Mouse (Mus musculus): ENCODE results near the gene Mttp. TPM values are rescaled to one million over a fixed set of nuclear protein-coding genes. Genes with fewer than 3 reads are reported as not detected.

Mttp gene
- 10.3 and 11.9 TPM in 2 replicates for polyA plus RNA-seq (2015; fragmentation: Nextera tagmentation; extraction: Ambion mirVana)

- H3K4me1 ChIP-seq (replicated peaks): peaks cover 7% of the 10 kb centered on the region
- H3K9ac ChIP-seq (replicated peaks): peak within 1 kb of the TSS; percentile 78
- H3K27me3 ChIP-seq: no peaks in the 10 kb centered on the region
- H3K36me3 ChIP-seq: peaks cover 10% of the 10 kb centered on the region
- ATAC-seq: 0 out of 2 replicates have a peak, but pooled peaks have one; percentile 12
- WGBS: 2% methylated on average over 8 of the region's 8 CpGs
- H3K4me2 ChIP-seq (replicated peaks): peak within 1 kb of the TSS; percentile 66
- H3K4me3 ChIP-seq (replicated peaks): peak within 1 kb of the TSS; percentile 58
- H3K27ac ChIP-seq: peak within 1 kb of the TSS; percentile 98
- no peaks in the 10 kb centered on the region for H3K9me3 ChIP-seq
These were observed at the start of gene Mttp for GRCm38 (mm10) chr3:138144642-138145171. Gene Mttp, minus strand, starts transcription at chr3:138144968.

GRCm38 (mm10) chr3:138193683-138194302 lies 49.0 kb upstream of the Mttp start, which contains the start of gene 4930579F01Rik:
Gene 4930579F01Rik, minus strand, starts transcription at chr3:138193825.
- ATAC-seq: no peak
- H3K4me1 ChIP-seq (replicated peaks): no peaks in the 10 kb centered on the region; the same call in 1 of the 2 replicates
- no peak within 1 kb of the TSS for H3K4me3 ChIP-seq (replicated peaks)
- no peak within 1 kb of the TSS for H3K9ac ChIP-seq (replicated peaks)
- H3K36me3 ChIP-seq: no peaks in the 10 kb centered on the region
- H3K27me3 ChIP-seq: no peaks in the 10 kb centered on the region
- H3K27ac ChIP-seq: no peak within 1 kb of the TSS
- no peaks in the 10 kb centered on the region for H3K9me3 ChIP-seq
- WGBS: 82% methylated on average over 15 of the region's 15 CpGs
- H3K4me2 ChIP-seq (replicated peaks): no peak within 1 kb of the TSS

- no peak overlapping the region for H3K4me3 ChIP-seq (replicated peaks)
- no peak overlapping the region for H3K9ac ChIP-seq (replicated peaks)
- no peaks in the 10 kb centered on the region for H3K4me1 ChIP-seq (replicated peaks)
- no peaks in the 10 kb centered on the region for H3K36me3 ChIP-seq
- H3K9me3 ChIP-seq: no peaks in the 10 kb centered on the region
- no peak for ATAC-seq
- no peaks in the 10 kb centered on the region for H3K27me3 ChIP-seq
- WGBS: 91% methylated on average over 7 of the region's 7 CpGs
- H3K27ac ChIP-seq: no peak overlapping the region
- H3K4me2 ChIP-seq (replicated peaks): no peak overlapping the region
These were observed 47.5 kb upstream of the Mttp start for GRCm38 (mm10) chr3:138192260-138192659.

DNA sequence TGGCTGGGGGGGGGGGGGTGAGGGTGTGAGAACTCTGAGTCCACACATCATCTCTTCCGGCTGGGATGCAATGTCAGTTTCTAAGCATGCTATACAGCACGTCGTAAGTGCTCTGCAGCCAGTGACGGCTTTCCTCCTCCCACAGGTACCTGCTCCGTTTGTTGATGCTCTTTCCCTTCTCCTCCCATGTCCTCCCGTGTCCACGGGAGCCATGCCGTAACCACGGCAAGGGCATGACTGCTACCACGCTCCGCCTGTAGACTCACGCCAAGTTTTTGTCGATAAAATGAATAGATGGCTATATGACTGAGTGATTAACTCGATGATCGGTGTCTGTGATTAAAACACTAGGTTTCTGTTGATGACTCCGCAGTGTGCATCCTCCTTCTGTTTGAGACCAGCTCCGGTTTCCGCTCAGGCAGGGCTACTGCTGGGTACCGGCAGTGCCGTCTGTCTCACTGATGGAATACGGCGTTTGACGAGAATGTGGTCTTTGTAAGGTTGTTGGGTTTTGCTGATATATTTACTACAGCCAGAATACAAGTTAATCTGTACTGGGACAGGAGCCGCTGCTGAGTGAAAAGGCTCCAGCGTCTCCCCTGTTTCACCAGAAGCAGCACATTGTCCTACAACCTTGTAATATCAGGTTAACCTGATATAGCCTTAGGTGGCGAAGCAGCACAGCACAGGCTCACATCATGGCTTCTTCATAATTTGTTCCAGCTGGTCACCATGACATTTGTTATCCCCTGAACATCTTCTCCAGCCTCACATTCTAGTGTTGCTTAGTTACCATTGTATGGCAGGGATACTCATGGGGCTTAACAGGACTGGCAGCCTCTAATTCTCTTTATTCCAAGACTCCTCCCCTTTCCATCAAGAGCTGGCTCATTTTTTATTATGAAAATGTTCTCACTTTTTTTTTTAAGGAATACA lies 41.5 kb upstream of the Mttp start:
- Histone ChIP-seq H3K4me2 (replicated peaks) (no peak overlapping the region), H3K27me3 (no peaks in the 10 kb centered on the region), H3K4me1 (replicated peaks) (peaks cover 12% of the 10 kb centered on the region), H3K9me3 (no peaks in the 10 kb centered on the region), H3K36me3 (no peaks in the 10 kb centered on the region), H3K9ac (replicated peaks) (no peak overlapping the region), H3K27ac (no peak overlapping the region), H3K4me3 (replicated peaks) (no peak overlapping the region)
- ATAC-seq: peak; percentile 82
- WGBS: 83% methylated on average over 26 of the region's 26 CpGs

DNA sequence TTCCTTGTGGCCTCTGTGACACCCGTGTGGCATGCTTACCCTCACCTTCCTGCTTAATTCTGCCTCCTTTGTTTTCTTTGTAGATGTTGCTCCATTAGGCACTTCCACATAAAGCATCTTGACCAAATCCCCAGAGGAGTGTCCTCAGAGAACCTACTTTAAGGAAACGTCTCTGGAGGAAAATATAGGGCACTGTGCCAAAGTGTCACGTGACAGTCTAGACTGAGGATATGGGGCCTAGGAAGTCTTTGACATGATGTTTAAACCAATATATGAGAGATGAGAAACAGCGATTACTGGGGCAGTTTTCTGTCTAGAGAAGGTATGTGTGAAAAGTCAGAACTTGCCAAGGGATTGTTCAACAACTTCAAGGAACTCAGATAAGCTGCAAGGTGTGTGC lies 40.5 kb upstream of the Mttp start:
- H3K4me2 ChIP-seq (replicated peaks): no peak overlapping the region
- H3K4me1 ChIP-seq (replicated peaks): peaks cover 12% of the 10 kb centered on the region
- no peaks in the 10 kb centered on the region for H3K36me3 ChIP-seq
- no peak for ATAC-seq
- no peaks in the 10 kb centered on the region for H3K9me3 ChIP-seq
- H3K27ac ChIP-seq: no peak overlapping the region
- no peaks in the 10 kb centered on the region for H3K27me3 ChIP-seq
- H3K4me3 ChIP-seq (replicated peaks): no peak overlapping the region
- 70% methylated on average over 4 of the region's 4 CpGs for WGBS
- no peak overlapping the region for H3K9ac ChIP-seq (replicated peaks)

DNA sequence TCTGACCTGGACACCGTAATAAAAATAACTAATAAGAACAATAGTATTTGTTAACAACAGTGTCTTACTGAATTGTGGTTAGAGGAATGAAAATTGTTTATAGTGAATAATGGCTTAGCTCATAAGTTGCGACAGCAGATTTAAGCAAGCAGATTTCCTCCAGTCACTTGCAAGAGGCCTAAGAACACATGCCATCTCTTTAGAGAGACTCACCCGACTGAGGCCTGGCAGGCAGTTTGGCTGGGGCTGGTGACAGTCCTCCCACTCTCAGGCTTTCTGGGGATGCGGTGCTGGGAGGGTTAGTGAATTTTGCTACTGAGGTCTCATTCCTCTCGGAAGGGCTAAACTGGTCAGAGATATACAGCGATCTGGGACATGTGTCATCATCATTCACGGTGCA lies 38.6 kb upstream of the Mttp start:
- no peak overlapping the region for H3K4me3 ChIP-seq (replicated peaks)
- H3K4me2 ChIP-seq (replicated peaks): no peak overlapping the region
- H3K4me1 ChIP-seq (replicated peaks): peaks cover 12% of the 10 kb centered on the region
- 90% methylated on average over 7 of the region's 7 CpGs for WGBS
- ATAC-seq: no peak
- H3K9ac ChIP-seq (replicated peaks): no peak overlapping the region
- H3K9me3 ChIP-seq: no peaks in the 10 kb centered on the region
- H3K36me3 ChIP-seq: no peaks in the 10 kb centered on the region
- no peaks in the 10 kb centered on the region for H3K27me3 ChIP-seq
- no peak overlapping the region for H3K27ac ChIP-seq

GRCm38 (mm10) chr3:138182019-138182418 lies 37.3 kb upstream of the Mttp start:
- H3K4me2 ChIP-seq (replicated peaks): no peak overlapping the region
- H3K4me3 ChIP-seq (replicated peaks): no peak overlapping the region
- H3K9ac ChIP-seq (replicated peaks): no peak overlapping the region
- no peak overlapping the region for H3K27ac ChIP-seq
- ATAC-seq: no peak
- H3K9me3 ChIP-seq: 0 out of 2 replicates have a peak, but pooled peaks cover 2% of the 10 kb centered on the region
- H3K27me3 ChIP-seq: no peaks in the 10 kb centered on the region
- peaks cover 11% of the 10 kb centered on the region for H3K4me1 ChIP-seq (replicated peaks)
- H3K36me3 ChIP-seq: no peaks in the 10 kb centered on the region
- WGBS: 77% methylated on average over 2 of the region's 2 CpGs

DNA sequence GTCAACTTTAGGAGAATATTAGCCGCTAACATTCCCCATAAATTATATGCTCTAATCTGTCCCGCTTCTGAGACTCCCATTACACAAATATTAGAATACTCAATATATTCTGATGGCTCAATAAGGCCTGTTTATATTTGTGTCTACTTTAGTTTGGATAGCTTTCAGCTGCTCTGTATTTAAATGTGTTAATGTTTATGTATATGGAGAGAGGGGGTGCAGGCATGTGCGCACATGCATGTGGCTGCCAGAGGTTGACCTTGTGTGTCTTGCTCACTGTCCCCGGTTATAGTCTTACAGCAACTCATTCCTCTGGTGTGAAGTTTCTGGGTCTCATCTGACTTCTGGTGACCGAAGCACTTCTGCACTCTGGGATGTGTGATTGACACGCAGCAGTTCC lies 30.8 kb upstream of the Mttp start:
- WGBS: 97% methylated on average over 6 of the region's 6 CpGs
- no peak overlapping the region for H3K4me2 ChIP-seq (replicated peaks)
- no peaks in the 10 kb centered on the region for H3K27me3 ChIP-seq
- no peak overlapping the region for H3K9ac ChIP-seq (replicated peaks)
- no peak overlapping the region for H3K27ac ChIP-seq
- H3K36me3 ChIP-seq: no peaks in the 10 kb centered on the region
- ATAC-seq: no peak
- H3K9me3 ChIP-seq: 0 out of 2 replicates have a peak, but pooled peaks cover 2% of the 10 kb centered on the region
- no peaks in the 10 kb centered on the region for H3K4me1 ChIP-seq (replicated peaks)
- H3K4me3 ChIP-seq (replicated peaks): no peak overlapping the region

DNA sequence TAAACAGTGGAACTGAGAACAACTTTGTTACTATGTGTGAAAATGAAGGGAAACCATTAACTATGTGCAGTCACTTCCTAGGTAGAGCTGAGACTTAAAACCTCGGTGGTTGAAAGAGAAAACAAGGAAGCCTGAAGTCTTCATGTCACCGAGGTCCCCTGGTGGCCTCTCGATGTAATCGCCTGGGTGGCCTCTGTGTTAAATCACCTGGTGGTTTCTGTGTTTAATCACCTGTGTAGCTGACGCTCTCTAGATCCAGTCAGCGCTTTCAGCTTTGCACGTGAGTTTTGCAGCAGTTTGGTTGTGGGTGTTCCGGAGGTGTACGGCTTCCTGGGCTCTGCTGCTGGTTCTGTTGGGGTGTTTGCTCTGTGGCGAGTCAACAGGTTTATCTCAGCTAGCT lies 28.5 kb upstream of the Mttp start:
- Histone ChIP-seq H3K36me3 (no peaks in the 10 kb centered on the region), H3K4me2 (replicated peaks) (no peak overlapping the region), H3K4me3 (replicated peaks) (no peak overlapping the region), H3K9ac (replicated peaks) (no peak overlapping the region), H3K4me1 (replicated peaks) (no peaks in the 10 kb centered on the region), H3K27ac (no peak overlapping the region), H3K9me3 (0 out of 2 replicates have a peak, but pooled peaks cover 2% of the 10 kb centered on the region), H3K27me3 (no peaks in the 10 kb centered on the region)
- WGBS: 80% methylated on average over 10 of the region's 10 CpGs
- ATAC-seq: no peak

DNA sequence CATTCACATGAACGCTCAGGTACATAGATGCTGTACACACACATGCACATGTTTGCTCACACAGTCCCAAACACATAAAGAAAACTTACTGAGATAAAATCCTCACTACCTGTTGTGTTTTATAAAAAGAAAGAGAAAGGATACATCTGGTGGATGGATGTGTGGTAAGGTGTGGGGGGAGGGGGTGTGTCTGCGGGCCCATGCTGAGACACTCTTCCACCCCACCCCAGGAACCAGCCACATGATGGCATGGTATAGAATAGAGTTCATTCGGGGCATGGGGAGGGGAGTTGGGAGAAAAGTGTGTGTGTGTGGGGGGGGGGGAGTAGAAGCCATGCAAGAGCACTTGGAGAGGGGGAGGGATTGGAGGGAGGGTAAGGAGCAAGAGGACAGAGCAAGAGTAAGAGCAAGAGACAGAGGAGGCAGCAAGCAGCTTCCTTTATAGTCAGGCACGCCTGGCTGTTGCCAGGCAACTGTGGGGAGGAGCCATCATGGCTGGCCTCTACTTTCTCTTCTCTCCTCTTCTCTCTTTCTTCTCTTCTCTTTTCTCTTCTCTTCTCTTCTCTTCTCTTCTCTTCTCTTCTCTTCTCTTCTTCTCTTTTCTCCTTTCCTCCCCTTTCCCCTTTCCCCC lies 17.9 kb upstream of the Mttp start:
- H3K4me1 ChIP-seq (replicated peaks): no peaks in the 10 kb centered on the region
- no peak overlapping the region for H3K9ac ChIP-seq (replicated peaks)
- ATAC-seq: 0 out of 2 replicates have a peak, but pooled peaks have one; percentile 24
- no peaks in the 10 kb centered on the region for H3K27me3 ChIP-seq
- H3K27ac ChIP-seq: no peak overlapping the region
- no peaks in the 10 kb centered on the region for H3K9me3 ChIP-seq
- no peaks in the 10 kb centered on the region for H3K36me3 ChIP-seq
- H3K4me3 ChIP-seq (replicated peaks): no peak overlapping the region
- WGBS: 59% methylated on average over 4 of the region's 4 CpGs
- H3K4me2 ChIP-seq (replicated peaks): no peak overlapping the region

GRCm38 (mm10) chr3:138161623-138162022 lies 16.9 kb upstream of the Mttp start:
- no peak for ATAC-seq
- no peak overlapping the region for H3K9ac ChIP-seq (replicated peaks)
- no peaks in the 10 kb centered on the region for H3K4me1 ChIP-seq (replicated peaks)
- H3K4me2 ChIP-seq (replicated peaks): no peak overlapping the region
- no peaks in the 10 kb centered on the region for H3K9me3 ChIP-seq
- no peak overlapping the region for H3K27ac ChIP-seq
- no peak overlapping the region for H3K4me3 ChIP-seq (replicated peaks)
- no peaks in the 10 kb centered on the region for H3K27me3 ChIP-seq
- H3K36me3 ChIP-seq: 0 out of 2 replicates have a peak, but pooled peaks cover 2% of the 10 kb centered on the region
- WGBS: 91% methylated on average over 10 of the region's 10 CpGs
